Mouse (Mus musculus): ENCODE data around the gene S100a10. TPM values are rescaled to one million over a fixed set of nuclear protein-coding genes. Genes with fewer than 3 reads are reported as not detected.

S100a10 gene
- polyA plus RNA-seq, 1 experiment from 2014 or later: 89.9 TPM

DNA sequence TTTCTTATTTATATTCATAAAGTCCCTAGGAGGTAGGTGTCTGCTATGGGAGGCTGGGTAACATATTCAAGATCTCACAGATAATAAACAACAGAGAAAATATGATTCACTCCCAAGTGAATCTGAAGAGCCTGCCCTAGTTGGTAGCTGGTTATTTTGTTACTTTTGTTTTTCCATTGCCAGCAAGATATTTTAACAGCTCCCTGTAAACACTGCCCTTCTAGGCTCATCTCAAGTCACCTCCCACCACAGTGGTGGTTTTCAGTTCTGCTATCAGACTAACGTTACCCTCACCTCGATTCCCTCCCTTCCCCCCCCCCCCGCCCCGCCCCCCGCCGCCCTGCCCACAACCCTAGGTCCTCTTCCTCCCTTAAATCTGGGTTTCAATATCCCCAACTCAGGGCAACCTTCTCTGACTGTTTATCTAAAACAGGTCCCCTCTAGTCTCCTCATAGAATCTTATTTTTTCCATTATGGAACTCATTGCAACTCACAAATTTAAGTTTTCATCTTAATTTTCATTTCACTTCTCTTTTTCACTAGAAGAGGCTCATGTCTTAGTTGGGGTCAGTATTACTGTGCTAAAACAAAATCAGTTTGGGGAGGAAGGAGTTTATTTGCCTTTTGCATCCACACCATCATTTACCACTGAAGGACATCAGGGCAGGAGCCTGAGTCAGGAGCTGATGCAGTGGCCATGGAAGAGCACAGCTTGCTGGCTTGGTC is 6.2 kb upstream of the S100a10 start:
- H3K9me3 ChIP-seq (replicated peaks): no peaks in the 10 kb centered on the region
- no peaks in the 10 kb centered on the region for H3K4me1 ChIP-seq
- no peak overlapping the region for H3K27ac ChIP-seq
- H3K36me3 ChIP-seq (ENCODE audit: poor library complexity, severe bottlenecking): no peaks in the 10 kb centered on the region
- H3K4me2 ChIP-seq: no peak overlapping the region
- no peak overlapping the region for H3K4me3 ChIP-seq
- H3K27me3 ChIP-seq: no peaks in the 10 kb centered on the region
- no peak overlapping the region for H3K9ac ChIP-seq
- no peak for ATAC-seq
- WGBS: 81% methylated on average over 4 of the region's 6 CpGs

- Histone ChIP-seq H3K4me1 (peaks cover 4% of the 10 kb centered on the region; the same call in 1 of the 2 replicates), H3K27me3 (no peaks in the 10 kb centered on the region), H3K36me3 (ENCODE audit: poor library complexity, severe bottlenecking) (no peaks in the 10 kb centered on the region), H3K4me3 (no peak overlapping the region), H3K27ac (no peak overlapping the region), H3K9ac (no peak overlapping the region), H3K9me3 (replicated peaks) (no peaks in the 10 kb centered on the region), H3K4me2 (no peak overlapping the region)
- WGBS: 88% methylated on average over 4 of the region's 4 CpGs
- no peak for ATAC-seq
Measured at GRCm38 (mm10) chr3:93549986-93550385, 4.9 kb upstream of the S100a10 start.

GRCm38 (mm10) chr3:93551950-93552901 is 2.7 kb upstream of the S100a10 start:
- ATAC-seq: no peak
- H3K4me3 ChIP-seq: no peak overlapping the region
- WGBS: 89% methylated on average over 5 of the region's 5 CpGs

GRCm38 (mm10) chr3:93553311-93553710 is 1.6 kb upstream of the S100a10 start:
- no peak for ATAC-seq
- no peak overlapping the region for H3K4me2 ChIP-seq
- H3K36me3 ChIP-seq (ENCODE audit: poor library complexity, severe bottlenecking): no peaks in the 10 kb centered on the region
- peaks cover 11% of the 10 kb centered on the region; the same call in 1 of the 2 replicates for H3K4me1 ChIP-seq
- 94% methylated on average over 2 of the region's 2 CpGs for WGBS
- no peaks in the 10 kb centered on the region for H3K27me3 ChIP-seq
- no peak overlapping the region for H3K4me3 ChIP-seq
- no peaks in the 10 kb centered on the region for H3K9me3 ChIP-seq (replicated peaks)
- no peak overlapping the region for H3K27ac ChIP-seq
- no peak overlapping the region for H3K9ac ChIP-seq

More at GRCm38 (mm10) chr3:93551950-93552901, 2.7 kb upstream of the S100a10 start:
- H3K4me2 ChIP-seq: no peak overlapping the region
- H3K36me3 ChIP-seq (ENCODE audit: poor library complexity, severe bottlenecking): no peaks in the 10 kb centered on the region
- H3K9me3 ChIP-seq (replicated peaks): no peaks in the 10 kb centered on the region
- H3K27me3 ChIP-seq: no peaks in the 10 kb centered on the region
- no peak overlapping the region for H3K27ac ChIP-seq
- H3K4me1 ChIP-seq: peaks cover 11% of the 10 kb centered on the region; the same call in 1 of the 2 replicates
- no peak overlapping the region for H3K9ac ChIP-seq

DNA sequence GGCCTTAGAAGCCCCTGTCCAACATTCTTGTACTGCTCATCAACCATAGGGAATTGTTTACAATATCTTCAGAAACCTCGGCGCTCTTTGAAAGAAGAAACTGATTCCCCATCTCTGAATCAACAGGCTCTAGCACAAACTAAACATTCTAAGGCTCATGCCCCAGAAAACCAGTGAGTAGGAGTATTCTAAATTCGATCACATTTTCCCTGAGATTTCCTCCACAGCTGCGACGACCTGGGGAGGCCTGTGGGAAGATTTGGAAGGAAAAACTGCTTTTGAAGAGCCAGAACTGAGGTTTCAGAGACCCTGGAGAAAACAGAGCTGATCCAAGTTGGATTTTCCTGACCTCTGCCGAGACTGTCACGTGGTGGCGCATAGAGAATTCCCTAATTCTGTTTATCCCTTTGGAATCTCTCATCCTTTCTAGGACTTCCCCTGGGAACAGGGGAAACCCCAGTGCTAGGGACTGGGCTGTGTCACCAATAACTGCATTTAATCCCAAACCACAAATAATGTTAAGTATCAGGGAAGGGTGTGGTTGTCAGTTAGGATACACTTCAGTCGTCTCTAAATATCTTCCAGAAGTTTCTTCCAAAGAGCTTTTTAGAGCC is 1.0 kb upstream of the S100a10 start:
- ATAC-seq: no peak
- Histone ChIP-seq H3K27ac (no peak overlapping the region), H3K4me3 (no peak overlapping the region), H3K9ac (no peak overlapping the region), H3K9me3 (replicated peaks) (no peaks in the 10 kb centered on the region), H3K4me2 (no peak overlapping the region), H3K4me1 (peaks cover 11% of the 10 kb centered on the region; the same call in 1 of the 2 replicates), H3K27me3 (no peaks in the 10 kb centered on the region), H3K36me3 (ENCODE audit: poor library complexity, severe bottlenecking) (no peaks in the 10 kb centered on the region)
- 64% methylated on average over 9 of the region's 9 CpGs for WGBS

DNA sequence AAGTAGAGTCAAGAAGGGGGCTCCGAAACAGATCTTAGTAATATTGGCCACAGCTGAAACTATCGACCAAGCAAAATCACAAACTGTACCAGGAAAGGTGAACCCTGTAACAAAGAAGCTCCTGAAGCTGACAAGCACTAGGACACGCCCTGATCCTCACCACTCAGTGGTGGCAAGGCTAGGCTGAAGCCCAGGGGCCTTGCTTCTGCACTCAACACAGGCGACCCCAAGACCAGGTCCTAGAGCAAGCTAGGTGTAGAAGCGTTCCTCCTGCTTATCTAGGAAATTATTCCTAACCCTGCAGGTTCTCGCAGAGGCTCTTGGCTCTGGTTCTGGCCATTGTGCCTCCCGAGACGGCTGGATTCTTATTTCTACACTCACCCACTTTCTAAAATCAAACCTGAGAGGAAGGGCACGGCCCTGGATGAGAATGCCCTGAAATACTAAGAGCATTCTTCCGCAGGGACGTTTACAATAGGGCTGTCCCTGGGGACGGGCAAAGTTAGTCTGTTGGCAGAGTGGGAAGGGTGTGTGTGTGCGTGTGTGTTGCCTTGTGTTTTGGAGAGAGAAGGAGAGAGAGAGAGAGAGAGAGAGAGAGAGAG is 400 bp upstream of the S100a10 start:
- H3K4me2 ChIP-seq: peak overlapping the region; percentile 94
- no peak overlapping the region for H3K27ac ChIP-seq
- peak overlapping the region; percentile 69; the same call in 1 of the 2 replicates for H3K9ac ChIP-seq
- ATAC-seq: peak; percentile 44
- H3K4me3 ChIP-seq: peak overlapping the region; percentile 55
- peaks cover 11% of the 10 kb centered on the region; the same call in 1 of the 2 replicates for H3K4me1 ChIP-seq
- 22% methylated on average over 12 of the region's 13 CpGs for WGBS
- H3K27me3 ChIP-seq: no peaks in the 10 kb centered on the region
- no peaks in the 10 kb centered on the region for H3K9me3 ChIP-seq (replicated peaks)
- H3K36me3 ChIP-seq (ENCODE audit: poor library complexity, severe bottlenecking): no peaks in the 10 kb centered on the region

DNA sequence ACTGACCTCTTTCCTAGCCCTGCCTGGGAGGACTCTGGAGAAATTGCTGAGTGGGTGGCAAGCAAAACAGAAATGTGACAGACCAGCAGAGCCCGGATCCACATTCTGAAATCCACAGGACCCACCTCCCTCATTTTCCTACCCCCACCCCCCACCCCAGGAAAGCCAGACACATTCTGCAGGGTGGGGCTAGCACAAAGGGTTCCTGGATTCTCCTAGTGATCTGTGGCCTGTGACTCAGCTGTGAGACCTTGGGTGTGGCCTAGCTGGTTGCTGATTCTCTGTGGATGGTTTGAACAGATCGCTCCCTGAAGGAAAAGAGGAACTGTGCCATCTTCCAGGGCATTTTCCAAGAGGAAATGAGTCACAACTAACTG is 986 bp downstream of the S100a10 start:
- Histone ChIP-seq H3K27me3 (no peaks in the 10 kb centered on the region), H3K4me3 (peak overlapping the region; percentile 55), H3K4me2 (peak overlapping the region; percentile 94), H3K4me1 (peaks cover 11% of the 10 kb centered on the region; the same call in 1 of the 2 replicates), H3K9me3 (replicated peaks) (no peaks in the 10 kb centered on the region), H3K9ac (no peak overlapping the region), H3K36me3 (ENCODE audit: poor library complexity, severe bottlenecking) (no peaks in the 10 kb centered on the region), H3K27ac (no peak overlapping the region)
- WGBS: 35% methylated on average over 2 of the region's 2 CpGs
- ATAC-seq: peak; percentile 19

DNA sequence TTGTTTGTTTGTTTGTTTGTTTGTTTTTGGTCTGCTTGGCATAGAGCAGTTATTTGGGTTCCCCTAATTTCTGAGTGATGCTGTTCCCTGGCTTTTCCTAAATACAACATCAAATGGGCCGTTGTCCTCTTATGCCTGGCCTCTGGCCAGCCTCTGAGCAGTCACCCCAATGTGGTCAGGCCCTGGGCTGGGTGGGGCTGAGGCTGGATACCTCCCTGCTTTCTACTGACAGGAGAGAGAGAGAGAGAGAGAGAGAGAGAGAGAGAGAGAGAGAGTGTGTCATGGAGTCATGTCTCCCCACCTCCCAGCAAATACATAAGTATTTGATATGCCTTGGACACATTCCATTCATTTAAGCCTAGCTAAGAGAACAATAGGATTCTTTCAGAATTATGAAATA is 1.7 kb downstream of the S100a10 start:
- H3K9ac ChIP-seq: no peak overlapping the region
- H3K27me3 ChIP-seq: no peaks in the 10 kb centered on the region
- no peak overlapping the region for H3K27ac ChIP-seq
- no peak overlapping the region for H3K4me2 ChIP-seq
- peaks cover 11% of the 10 kb centered on the region; the same call in 1 of the 2 replicates for H3K4me1 ChIP-seq
- no peaks in the 10 kb centered on the region for H3K9me3 ChIP-seq (replicated peaks)
- no peak overlapping the region for H3K4me3 ChIP-seq
- no peaks in the 10 kb centered on the region for H3K36me3 ChIP-seq (ENCODE audit: poor library complexity, severe bottlenecking)
- WGBS: 76% methylated on average over 1 of the region's 1 CpGs
- ATAC-seq: no peak

GRCm38 (mm10) chr3:93557471-93557870 is 2.6 kb downstream of the S100a10 start:
- Histone ChIP-seq H3K4me2 (no peak overlapping the region), H3K36me3 (ENCODE audit: poor library complexity, severe bottlenecking) (no peaks in the 10 kb centered on the region), H3K27me3 (no peaks in the 10 kb centered on the region), H3K9me3 (replicated peaks) (no peaks in the 10 kb centered on the region), H3K4me1 (peaks cover 11% of the 10 kb centered on the region; the same call in 1 of the 2 replicates), H3K4me3 (no peak overlapping the region), H3K27ac (no peak overlapping the region), H3K9ac (no peak overlapping the region)
- 63% methylated on average over 4 of the region's 4 CpGs for WGBS
- no peak for ATAC-seq

- no peak overlapping the region for H3K4me2 ChIP-seq
- WGBS: 88% methylated on average over 6 of the region's 6 CpGs
Measured at GRCm38 (mm10) chr3:93559961-93560360, 5.1 kb downstream of the S100a10 start.

GRCm38 (mm10) chr3:93562372-93562771 is 7.5 kb downstream of the S100a10 start:
- H3K9ac ChIP-seq: no peak overlapping the region
- no peaks in the 10 kb centered on the region for H3K36me3 ChIP-seq (ENCODE audit: poor library complexity, severe bottlenecking)
- no peaks in the 10 kb centered on the region for H3K4me1 ChIP-seq
- H3K4me3 ChIP-seq: no peak overlapping the region
- no peak overlapping the region for H3K4me2 ChIP-seq
- no peaks in the 10 kb centered on the region for H3K9me3 ChIP-seq (replicated peaks)
- WGBS: 87% methylated on average over 2 of the region's 2 CpGs
- ATAC-seq: no peak
- H3K27me3 ChIP-seq: no peaks in the 10 kb centered on the region
- no peak overlapping the region for H3K27ac ChIP-seq

More at GRCm38 (mm10) chr3:93559961-93560360, 5.1 kb downstream of the S100a10 start:
- no peaks in the 10 kb centered on the region for H3K9me3 ChIP-seq (replicated peaks)
- no peaks in the 10 kb centered on the region for H3K36me3 ChIP-seq (ENCODE audit: poor library complexity, severe bottlenecking)
- no peak overlapping the region for H3K4me3 ChIP-seq
- H3K27ac ChIP-seq: no peak overlapping the region
- H3K4me1 ChIP-seq: 0 out of 2 replicates have a peak, but pooled peaks cover 7% of the 10 kb centered on the region
- no peaks in the 10 kb centered on the region for H3K27me3 ChIP-seq
- no peak for ATAC-seq
- no peak overlapping the region for H3K9ac ChIP-seq

Measured in forebrain, embryonic 13.5 days (tissue).